Mouse (Mus musculus): ENCODE results near the gene Amhr2. TPM values are rescaled to one million over a fixed set of nuclear protein-coding genes. Genes with fewer than 3 reads are reported as not detected.

The Amhr2 gene
- polyA plus RNA-seq, 1 experiment, result 4.8 TPM

- Histone ChIP-seq H3K4me3 (replicated peaks; ENCODE audit: control insufficient read depth, low read depth, low read length) (no peak overlapping the region), H3K4me1 (ENCODE audit: control insufficient read depth, insufficient read depth, low read length) (no peaks in the 10 kb centered on the region), H3K27ac (ENCODE audit: control insufficient read depth, insufficient read depth, low read depth, low read length, poor library complexity) (no peak overlapping the region)
- peak; percentile 46 for TF ChIP-seq CTCF (IDR thresholded peaks at IDR 0.05; ENCODE audit: control insufficient read depth, insufficient read depth, low read length)
- TF ChIP-seq POLR2A (IDR thresholded peaks at IDR 0.05; ENCODE audit: borderline replicate concordance, control insufficient read depth, low read depth, low read length), result no peak
- WGBS, result 47% methylated on average over 2 of the region's 2 CpGs
These were observed 2.7 kb upstream of the Amhr2 start for GRCm38 (mm10) chr15:102442490-102442889.

- no peaks in the 10 kb centered on the region for H3K4me1 ChIP-seq (ENCODE audit: control insufficient read depth, insufficient read depth, low read length)
- 65% methylated on average over 6 of the region's 6 CpGs for WGBS
These were observed 1.3 kb downstream of the Amhr2 start for GRCm38 (mm10) chr15:102446448-102446847.

GRCm38 (mm10) chr15:102449366-102449765, 4.2 kb downstream of the Amhr2 start:
- H3K27ac ChIP-seq (ENCODE audit: control insufficient read depth, insufficient read depth, low read depth, low read length, poor library complexity), result no peak overlapping the region
- no peaks in the 10 kb centered on the region for H3K4me1 ChIP-seq (ENCODE audit: control insufficient read depth, insufficient read depth, low read length)
- H3K4me3 ChIP-seq (replicated peaks; ENCODE audit: control insufficient read depth, low read depth, low read length), result no peak overlapping the region
- TF ChIP-seq POLR2A (IDR thresholded peaks at IDR 0.05; ENCODE audit: borderline replicate concordance, control insufficient read depth, low read depth, low read length), result no peak
- TF ChIP-seq CTCF (IDR thresholded peaks at IDR 0.05; ENCODE audit: control insufficient read depth, insufficient read depth, low read length), result no peak
- WGBS, result 73% methylated on average over 8 of the region's 8 CpGs

More at GRCm38 (mm10) chr15:102446448-102446847, 1.3 kb downstream of the Amhr2 start:
- no peak for TF ChIP-seq CTCF (IDR thresholded peaks at IDR 0.05; ENCODE audit: control insufficient read depth, insufficient read depth, low read length)
- TF ChIP-seq POLR2A (IDR thresholded peaks at IDR 0.05; ENCODE audit: borderline replicate concordance, control insufficient read depth, low read depth, low read length), result no peak
- Histone ChIP-seq H3K27ac (ENCODE audit: control insufficient read depth, insufficient read depth, low read depth, low read length, poor library complexity) (no peak overlapping the region), H3K4me3 (replicated peaks; ENCODE audit: control insufficient read depth, low read depth, low read length) (no peak overlapping the region)

GRCm38 (mm10) chr15:102450928-102451327, 5.8 kb downstream of the Amhr2 start:
- TF ChIP-seq POLR2A (IDR thresholded peaks at IDR 0.05; ENCODE audit: borderline replicate concordance, control insufficient read depth, low read depth, low read length) (no peak), CTCF (IDR thresholded peaks at IDR 0.05; ENCODE audit: control insufficient read depth, insufficient read depth, low read length) (no peak)
- H3K4me1 ChIP-seq (ENCODE audit: control insufficient read depth, insufficient read depth, low read length), result no peaks in the 10 kb centered on the region
- no peak overlapping the region for H3K4me3 ChIP-seq (replicated peaks; ENCODE audit: control insufficient read depth, low read depth, low read length)
- no peak overlapping the region for H3K27ac ChIP-seq (ENCODE audit: control insufficient read depth, insufficient read depth, low read depth, low read length, poor library complexity)
- 52% methylated on average over 7 of the region's 7 CpGs for WGBS

GRCm38 (mm10) chr15:102451666-102452430, 6.7 kb downstream of the Amhr2 start:
- H3K4me3 ChIP-seq (replicated peaks; ENCODE audit: control insufficient read depth, low read depth, low read length), result no peak overlapping the region
- TF ChIP-seq CTCF (IDR thresholded peaks at IDR 0.05; ENCODE audit: control insufficient read depth, insufficient read depth, low read length), result no peak
- H3K4me1 ChIP-seq (ENCODE audit: control insufficient read depth, insufficient read depth, low read length), result no peaks in the 10 kb centered on the region
- no peak overlapping the region for H3K27ac ChIP-seq (ENCODE audit: control insufficient read depth, insufficient read depth, low read depth, low read length, poor library complexity)
- WGBS, result 86% methylated on average over 26 of the region's 26 CpGs

DNA sequence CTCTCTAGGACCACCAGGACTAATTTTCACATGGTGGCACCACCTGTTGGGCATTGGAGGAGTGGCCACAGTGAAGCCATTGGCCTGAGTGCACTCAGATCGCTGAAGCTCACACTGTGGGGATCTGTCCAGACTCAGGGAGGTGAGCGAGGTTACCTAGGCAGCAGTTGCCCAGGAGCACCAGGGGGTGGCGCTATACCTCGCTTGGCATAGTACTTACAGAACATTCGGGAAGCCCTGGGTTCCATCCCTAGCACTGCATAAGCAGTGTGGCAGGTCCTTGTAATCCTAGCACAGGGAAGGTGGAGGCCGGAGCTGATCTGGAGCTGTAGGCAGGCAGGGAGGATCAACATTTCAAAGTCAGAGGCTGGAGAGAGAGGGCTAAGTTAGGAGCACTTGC, 10.8 kb downstream of the Amhr2 start:
- Histone ChIP-seq H3K4me1 (ENCODE audit: control insufficient read depth, insufficient read depth, low read length) (peaks cover 2% of the 10 kb centered on the region), H3K4me3 (replicated peaks; ENCODE audit: control insufficient read depth, low read depth, low read length) (no peak overlapping the region), H3K27ac (ENCODE audit: control insufficient read depth, insufficient read depth, low read depth, low read length, poor library complexity) (no peak overlapping the region)
- 61% methylated on average over 6 of the region's 6 CpGs for WGBS
- TF ChIP-seq CTCF (IDR thresholded peaks at IDR 0.05; ENCODE audit: control insufficient read depth, insufficient read depth, low read length), result peak; percentile 68
- no peak for TF ChIP-seq POLR2A (IDR thresholded peaks at IDR 0.05; ENCODE audit: borderline replicate concordance, control insufficient read depth, low read depth, low read length)

GRCm38 (mm10) chr15:102458050-102458736, 13.0 kb downstream of the Amhr2 start:
- Histone ChIP-seq H3K4me1 (ENCODE audit: control insufficient read depth, insufficient read depth, low read length) (peaks cover 2% of the 10 kb centered on the region), H3K4me3 (replicated peaks; ENCODE audit: control insufficient read depth, low read depth, low read length) (peak overlapping the region; percentile 36), H3K27ac (ENCODE audit: control insufficient read depth, insufficient read depth, low read depth, low read length, poor library complexity) (peak overlapping the region; percentile 83)
- 20% methylated on average over 5 of the region's 5 CpGs for WGBS
- TF ChIP-seq POLR2A (IDR thresholded peaks at IDR 0.05; ENCODE audit: borderline replicate concordance, control insufficient read depth, low read depth, low read length) (no peak), CTCF (IDR thresholded peaks at IDR 0.05; ENCODE audit: control insufficient read depth, insufficient read depth, low read length) (no peak)

DNA sequence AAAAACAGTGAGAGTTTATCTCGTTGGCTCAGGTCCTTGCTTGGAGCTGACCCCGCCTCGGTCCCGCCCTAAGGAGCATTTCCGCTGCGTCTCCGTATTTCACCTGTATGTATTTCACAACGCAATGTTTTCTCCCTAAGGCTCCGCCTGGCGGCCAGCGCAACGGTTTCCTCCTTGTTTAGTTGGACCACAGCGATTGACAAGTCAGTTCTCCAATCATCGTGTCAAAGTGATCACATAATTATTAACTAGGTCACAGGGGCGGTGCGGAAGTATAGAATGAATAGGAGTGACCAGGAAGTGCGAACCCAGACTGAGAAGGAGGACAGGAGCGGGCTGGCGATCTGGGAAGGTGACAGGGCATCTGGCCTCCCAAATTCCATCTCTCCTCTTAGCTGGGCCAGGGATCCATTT, 13.7 kb downstream of the Amhr2 start, which contains the start of gene Prr13:
Gene Prr13, plus strand, starts transcription at position 125 of the 414 bp plus-strand sequence.
- Histone ChIP-seq H3K4me3 (replicated peaks; ENCODE audit: control insufficient read depth, low read depth, low read length) (peak within 1 kb of the TSS; percentile 72), H3K27ac (ENCODE audit: control insufficient read depth, insufficient read depth, low read depth, low read length, poor library complexity) (peak within 1 kb of the TSS; percentile 83), H3K4me1 (ENCODE audit: control insufficient read depth, insufficient read depth, low read length) (peaks cover 2% of the 10 kb centered on the region)
- TF ChIP-seq CTCF (IDR thresholded peaks at IDR 0.05; ENCODE audit: control insufficient read depth, insufficient read depth, low read length), result peak; percentile 51; the same call in 1 of the 2 replicates
- TF ChIP-seq POLR2A (IDR thresholded peaks at IDR 0.05; ENCODE audit: borderline replicate concordance, control insufficient read depth, low read depth, low read length), result peak; percentile 27; the same call in 1 of the 2 replicates
- under 1% methylated on average over 19 of the region's 19 CpGs for WGBS

Data from bone marrow, adult 2 months (tissue).